Mouse (Mus musculus): ENCODE data around the gene Erg28. TPM values are rescaled to one million over a fixed set of nuclear protein-coding genes. Genes with fewer than 3 reads are reported as not detected.

Gene Erg28
- polyA plus RNA-seq (2017; shearing (Covaris generic)), result 10 to 100 TPM; 89.1 to 93.0 TPM

GRCm38 (mm10) chr12:85824438-85825264 is at the start of gene Erg28, which contains the start of gene Ttll5:
Gene Erg28, minus strand, starts transcription at chr12:85824550.
Gene Ttll5, plus strand, starts transcription at chr12:85824659.

Other genes starting within 250 kb of the Erg28 start
- 1 to 10 TPM; 2.9 to 7.2 TPM for gene Jdp2, start 225.5 kb downstream of the Erg28 start, polyA plus RNA-seq (2017; shearing (Covaris generic))
- 100 to 1,000 TPM; 274 to 278 TPM for gene Batf, start 137.9 kb downstream of the Erg28 start, polyA plus RNA-seq (2017; shearing (Covaris generic))
- gene Flvcr2, start 78.0 kb downstream of the Erg28 start, polyA plus RNA-seq (2017; shearing (Covaris generic)), result under 1 TPM; 0.27 to 0.42 TPM
- 10 to 100 TPM; 10.8 to 12.4 TPM for gene Ttll5, start 109 bp upstream of the Erg28 start, polyA plus RNA-seq (2017; shearing (Covaris generic))